Mouse (Mus musculus): Measurements from ENCODE around the gene Gm44502.

Gene Gm44502

GRCm38 (mm10) chr15:89378831-89379401, 50.6 kb downstream of the Gm44502 start, which contains the start of gene Odf3b:
Gene Odf3b, minus strand, starts transcription at chr15:89379282.
- H3K4me3 ChIP-seq (replicated peaks; ENCODE audit: low read length), result peak within 1 kb of the TSS; percentile 76

GRCm38 (mm10) chr15:89377938-89378828, 51.3 kb downstream of the Gm44502 start:
- Histone ChIP-seq H3K36me3 (ENCODE audit: insufficient read depth, low read length) (peaks cover under 1% of the 10 kb centered on the region; the same call in 1 of the 2 replicates), H3K27me3 (ENCODE audit: insufficient read depth, low read length) (peaks cover 59% of the 10 kb centered on the region), H3K4me1 (replicated peaks; ENCODE audit: low read depth, low read length) (peaks cover 50% of the 10 kb centered on the region), H3K4me3 (replicated peaks; ENCODE audit: low read length) (peak overlapping the region; percentile 76), H3K9me3 (ENCODE audit: low read length) (no peaks in the 10 kb centered on the region)
- TF ChIP-seq POU5F1 (IDR thresholded peaks at IDR 0.05; ENCODE audit: borderline replicate concordance, low read length) (no peak), CTCF (conservative IDR thresholded peaks at IDR 0.05; ENCODE audit: low read length) (no peak), NANOG (IDR thresholded peaks at IDR 0.05; ENCODE audit: borderline replicate concordance, low read length) (no peak)

More at GRCm38 (mm10) chr15:89378831-89379401, 50.6 kb downstream of the Gm44502 start, which contains the start of gene Odf3b:
- Histone ChIP-seq H3K36me3 (ENCODE audit: insufficient read depth, low read length) (no peaks in the 10 kb centered on the region), H3K9me3 (ENCODE audit: low read length) (no peaks in the 10 kb centered on the region), H3K4me1 (replicated peaks; ENCODE audit: low read depth, low read length) (peaks cover 48% of the 10 kb centered on the region), H3K27me3 (ENCODE audit: insufficient read depth, low read length) (peaks cover 62% of the 10 kb centered on the region)
- TF ChIP-seq CTCF (conservative IDR thresholded peaks at IDR 0.05; ENCODE audit: low read length) (no peak), POU5F1 (IDR thresholded peaks at IDR 0.05; ENCODE audit: borderline replicate concordance, low read length) (no peak), NANOG (IDR thresholded peaks at IDR 0.05; ENCODE audit: borderline replicate concordance, low read length) (no peak)

- Histone ChIP-seq H3K27me3 (ENCODE audit: insufficient read depth, low read length) (peaks cover 52% of the 10 kb centered on the region), H3K36me3 (ENCODE audit: insufficient read depth, low read length) (peaks cover 9% of the 10 kb centered on the region), H3K4me3 (replicated peaks; ENCODE audit: low read length) (peak overlapping the region; percentile 76; the same call in 1 of the 2 replicates), H3K9me3 (ENCODE audit: low read length) (no peaks in the 10 kb centered on the region), H3K4me1 (replicated peaks; ENCODE audit: low read depth, low read length) (peaks cover 59% of the 10 kb centered on the region)
- TF ChIP-seq POU5F1 (IDR thresholded peaks at IDR 0.05; ENCODE audit: borderline replicate concordance, low read length), result no peak
These were observed 52.1 kb downstream of the Gm44502 start for GRCm38 (mm10) chr15:89377362-89377761.

- no peak for TF ChIP-seq NANOG (IDR thresholded peaks at IDR 0.05; ENCODE audit: borderline replicate concordance, low read length)
- TF ChIP-seq POU5F1 (IDR thresholded peaks at IDR 0.05; ENCODE audit: borderline replicate concordance, low read length), result no peak
- TF ChIP-seq CTCF (conservative IDR thresholded peaks at IDR 0.05; ENCODE audit: low read length), result no peak
- Histone ChIP-seq H3K4me1 (replicated peaks; ENCODE audit: low read depth, low read length) (peaks cover 63% of the 10 kb centered on the region), H3K27me3 (ENCODE audit: insufficient read depth, low read length) (peaks cover 48% of the 10 kb centered on the region), H3K36me3 (ENCODE audit: insufficient read depth, low read length) (peaks cover 13% of the 10 kb centered on the region), H3K9me3 (ENCODE audit: low read length) (no peaks in the 10 kb centered on the region), H3K4me3 (replicated peaks; ENCODE audit: low read length) (peak within 1 kb of the TSS; percentile 76)
These were observed 52.5 kb downstream of the Gm44502 start, which contains the start of gene Tymp for GRCm38 (mm10) chr15:89376957-89377356. Gene Tymp, minus strand, starts transcription at chr15:89377039.

- H3K27me3 ChIP-seq (ENCODE audit: insufficient read depth, low read length), result peaks cover 43% of the 10 kb centered on the region
- TF ChIP-seq CTCF (conservative IDR thresholded peaks at IDR 0.05; ENCODE audit: low read length), result no peak
- TF ChIP-seq NANOG (IDR thresholded peaks at IDR 0.05; ENCODE audit: borderline replicate concordance, low read length), result no peak
- TF ChIP-seq POU5F1 (IDR thresholded peaks at IDR 0.05; ENCODE audit: borderline replicate concordance, low read length), result no peak
- no peaks in the 10 kb centered on the region for H3K9me3 ChIP-seq (ENCODE audit: low read length)
- no peak overlapping the region for H3K4me3 ChIP-seq (replicated peaks; ENCODE audit: low read length)
- H3K4me1 ChIP-seq (replicated peaks; ENCODE audit: low read depth, low read length), result peaks cover 72% of the 10 kb centered on the region
- H3K36me3 ChIP-seq (ENCODE audit: insufficient read depth, low read length), result peaks cover 22% of the 10 kb centered on the region
These were observed 53.5 kb downstream of the Gm44502 start for GRCm38 (mm10) chr15:89376040-89376439.

GRCm38 (mm10) chr15:89374801-89375534, 54.5 kb downstream of the Gm44502 start:
- no peak for TF ChIP-seq CTCF (conservative IDR thresholded peaks at IDR 0.05; ENCODE audit: low read length)
- TF ChIP-seq POU5F1 (IDR thresholded peaks at IDR 0.05; ENCODE audit: borderline replicate concordance, low read length), result no peak
- no peak for TF ChIP-seq NANOG (IDR thresholded peaks at IDR 0.05; ENCODE audit: borderline replicate concordance, low read length)
- H3K4me3 ChIP-seq (replicated peaks; ENCODE audit: low read length), result peak overlapping the region; percentile 88
- no peaks in the 10 kb centered on the region for H3K9me3 ChIP-seq (ENCODE audit: low read length)
- peaks cover 35% of the 10 kb centered on the region for H3K27me3 ChIP-seq (ENCODE audit: insufficient read depth, low read length)
- H3K36me3 ChIP-seq (ENCODE audit: insufficient read depth, low read length), result peaks cover 33% of the 10 kb centered on the region
- peaks cover 82% of the 10 kb centered on the region for H3K4me1 ChIP-seq (replicated peaks; ENCODE audit: low read depth, low read length)

GRCm38 (mm10) chr15:89374340-89374739, 55.2 kb downstream of the Gm44502 start:
- peaks cover 39% of the 10 kb centered on the region for H3K36me3 ChIP-seq (ENCODE audit: insufficient read depth, low read length)
- no peaks in the 10 kb centered on the region for H3K9me3 ChIP-seq (ENCODE audit: low read length)
- peaks cover 30% of the 10 kb centered on the region for H3K27me3 ChIP-seq (ENCODE audit: insufficient read depth, low read length)
- TF ChIP-seq CTCF (conservative IDR thresholded peaks at IDR 0.05; ENCODE audit: low read length) (no peak), NANOG (IDR thresholded peaks at IDR 0.05; ENCODE audit: borderline replicate concordance, low read length) (no peak), POU5F1 (IDR thresholded peaks at IDR 0.05; ENCODE audit: borderline replicate concordance, low read length) (no peak)
- H3K4me1 ChIP-seq (replicated peaks; ENCODE audit: low read depth, low read length), result peaks cover 84% of the 10 kb centered on the region
- peak overlapping the region; percentile 88 for H3K4me3 ChIP-seq (replicated peaks; ENCODE audit: low read length)

- Histone ChIP-seq H3K4me3 (replicated peaks; ENCODE audit: low read length) (peak within 1 kb of the TSS; percentile 88), H3K27me3 (ENCODE audit: insufficient read depth, low read length) (peaks cover 25% of the 10 kb centered on the region), H3K4me1 (replicated peaks; ENCODE audit: low read depth, low read length) (peaks cover 84% of the 10 kb centered on the region), H3K9me3 (ENCODE audit: low read length) (no peaks in the 10 kb centered on the region), H3K36me3 (ENCODE audit: insufficient read depth, low read length) (peaks cover 44% of the 10 kb centered on the region)
- no peak for TF ChIP-seq POU5F1 (IDR thresholded peaks at IDR 0.05; ENCODE audit: borderline replicate concordance, low read length)
- no peak for TF ChIP-seq NANOG (IDR thresholded peaks at IDR 0.05; ENCODE audit: borderline replicate concordance, low read length)
- TF ChIP-seq CTCF (conservative IDR thresholded peaks at IDR 0.05; ENCODE audit: low read length), result peak; percentile 54
These were observed 55.7 kb downstream of the Gm44502 start, which contains the start of gene Sco2 for GRCm38 (mm10) chr15:89373762-89374248. Gene Sco2, minus strand, starts transcription at chr15:89373846.

All from E14TG2a.4 (cell line).